Mouse (Mus musculus) midbrain, postnatal 0 days (tissue): ENCODE data around the gene Nfrkb. TPM values are rescaled to one million over a fixed set of nuclear protein-coding genes. Genes with fewer than 3 reads are reported as not detected.

Experiments
- ATAC-seq: fragments of 200-750 bp; cut with Nextera tagmentation; 2 replicates; pipeline ENCODE4 v1.8.0; 2017; ENCODE audit warnings: moderate number of reproducible peaks, mild to moderate bottlenecking, moderate TSS enrichment, moderate library complexity; ENCODE audit not compliant: low FRiP score
- DNase-seq: peaks from one replicate; pipeline ENCODE4 v3.0.0-alpha.2; 2015; ENCODE audit warnings: low spot score
- H3K27ac ChIP-seq: fragments of 300-500 bp; sonication (generic); 2 replicates; pipeline ENCODE4 v1.5.1; 2014; ENCODE audit warnings: low read depth, mild to moderate bottlenecking, low read length, mixed read lengths
- H3K27me3 ChIP-seq: fragments of 300-500 bp; sonication (generic); 2 replicates; pipeline ENCODE4 v1.6.1; 2014; ENCODE audit warnings: low read length, control low read depth, mixed read lengths; ENCODE audit not compliant: insufficient read depth
- H3K36me3 ChIP-seq: fragments of 300-500 bp; sonication (generic); 2 replicates; pipeline ENCODE4 v1.6.1; 2014; ENCODE audit warnings: low read length, control low read depth, mixed read lengths; ENCODE audit not compliant: insufficient read depth
- H3K4me1 ChIP-seq: fragments of 300-500 bp; sonication (generic); 2 replicates; pipeline ENCODE4 v1.6.1; 2014; ENCODE audit warnings: mild to moderate bottlenecking, control low read depth, antibody characterized with exemption, low read length, mixed read lengths; ENCODE audit not compliant: insufficient read depth
- H3K4me2 ChIP-seq: fragments of 300-500 bp; sonication (generic); 2 replicates; pipeline ENCODE4 v1.6.1; 2014; ENCODE audit warnings: low read depth, mild to moderate bottlenecking, low read length, mixed read lengths; ENCODE audit not compliant: poor library complexity, severe bottlenecking
- H3K4me3 ChIP-seq: fragments of 300-500 bp; sonication (generic); 2 replicates; pipeline ENCODE4 v1.5.1; 2014; ENCODE audit warnings: low read depth, mild to moderate bottlenecking, low read length, moderate library complexity
- H3K9ac ChIP-seq: fragments of 300-500 bp; sonication (generic); replicated peaks from 2 replicates; pipeline ENCODE4 v1.6.1; 2014; ENCODE audit warnings: mild to moderate bottlenecking, low read length, moderate library complexity, mixed read lengths; ENCODE audit not compliant: poor library complexity, severe bottlenecking
- H3K9me3 ChIP-seq: fragments of 300-500 bp; sonication (generic); 2 replicates; pipeline ENCODE4 v1.6.1; 2016; ENCODE audit warnings: low read length, control low read depth
- CTCF ChIP-seq: IDR thresholded peaks from 2 replicates; pipeline ENCODE4 v1.5.1; 2016; ENCODE audit warnings: antibody characterized with exemption, mild to moderate bottlenecking
- WGBS: fragments of 180-500 bp; shearing (Covaris S2); extraction: QIAGEN DNeasy Blood & Tissue Kit; methylation state at CpG from one replicate; pipeline ENCODE4 v1.1.7; 2014; 5-methylcytosine and 5-hydroxymethylcytosine counted together
- polyA plus RNA-seq: library from polyadenylated mRNA; unstranded; fragments of >200 nt; fragmentation: Nextera tagmentation; extraction: Ambion mirVana; gene quantifications from 2 replicates; pipeline ENCODE4 v1.2.1, GENCODE M21; 2015
- total RNA-seq: library from RNA; depleted of rRNA; stranded (reverse); fragments of >200 nt; gene quantifications from 2 replicates; pipeline ENCODE4 v1.2.3, GENCODE M21; 2014

The Nfrkb gene
- total and polyA plus RNA-seq, 2 experiments from 2014 or later: 24.0 to 38.1 TPM

DNA sequence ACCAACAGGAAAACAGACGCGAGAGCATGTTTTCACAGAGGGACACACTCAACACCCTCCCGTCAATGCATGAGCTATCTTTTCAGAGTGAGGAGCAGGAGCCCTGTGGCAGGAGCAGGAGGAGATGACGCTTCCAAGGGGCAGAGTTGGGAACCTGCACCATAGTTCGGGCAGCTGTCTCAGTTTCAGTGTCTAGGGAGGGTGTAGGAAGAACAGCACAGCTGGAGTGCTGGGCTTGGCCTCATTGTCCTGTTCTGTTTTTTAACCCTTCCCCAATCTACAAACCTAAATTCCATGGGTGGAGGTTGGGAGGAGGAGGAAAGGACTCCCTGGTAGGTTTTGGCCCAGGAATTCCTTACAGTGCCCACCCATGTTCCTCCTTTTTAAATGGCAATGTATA is 52.8 kb downstream of the Nfrkb start:
- WGBS: 59% methylated on average over 5 of the region's 5 CpGs

DNA sequence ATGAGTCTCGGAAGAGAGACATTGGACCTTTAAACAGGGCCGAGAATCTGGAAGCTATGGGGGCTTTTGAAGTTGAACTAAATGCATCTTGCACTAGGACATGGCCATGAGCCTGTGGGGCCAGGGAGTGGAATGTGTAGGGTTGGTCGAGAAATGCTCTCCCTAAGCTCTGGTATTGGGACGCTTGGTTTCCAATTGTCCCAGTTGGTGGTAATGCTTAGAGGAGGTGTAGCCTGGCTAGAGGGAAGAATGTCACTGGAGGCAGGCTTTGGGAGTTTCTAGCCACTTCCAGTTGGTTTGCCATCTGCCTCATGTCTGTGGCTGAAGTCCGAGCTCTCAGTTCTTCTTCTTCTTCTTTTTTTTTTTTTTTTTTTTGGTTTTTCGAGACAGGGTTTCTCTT is 53.3 kb downstream of the Nfrkb start:
- 84% methylated on average over 6 of the region's 6 CpGs for WGBS
- no peak overlapping the region for H3K4me3 ChIP-seq
- no peaks in the 10 kb centered on the region for H3K9me3 ChIP-seq
- H3K27me3 ChIP-seq: no peaks in the 10 kb centered on the region
- no peak overlapping the region for H3K27ac ChIP-seq
- H3K4me1 ChIP-seq: no peaks in the 10 kb centered on the region
- no peak for TF ChIP-seq CTCF
- H3K4me2 ChIP-seq: no peak overlapping the region
- ATAC-seq (no peak), DNase-seq (no peak)
- H3K36me3 ChIP-seq: no peaks in the 10 kb centered on the region
- no peak overlapping the region for H3K9ac ChIP-seq

More for the DNA sequence above, 52.8 kb downstream of the Nfrkb start:
- H3K27me3 ChIP-seq: no peaks in the 10 kb centered on the region
- H3K36me3 ChIP-seq: no peaks in the 10 kb centered on the region
- no peak for TF ChIP-seq CTCF
- H3K4me2 ChIP-seq: no peak overlapping the region
- DNase-seq: no peak
- no peaks in the 10 kb centered on the region for H3K4me1 ChIP-seq
- H3K9ac ChIP-seq: no peak overlapping the region
- no peaks in the 10 kb centered on the region for H3K9me3 ChIP-seq
- H3K4me3 ChIP-seq: no peak overlapping the region
- no peak for ATAC-seq
- no peak overlapping the region for H3K27ac ChIP-seq

GRCm38 (mm10) chr9:31440366-31440765 is 54.4 kb downstream of the Nfrkb start:
- TF ChIP-seq CTCF: no peak
- H3K9me3 ChIP-seq: no peaks in the 10 kb centered on the region
- H3K27me3 ChIP-seq: no peaks in the 10 kb centered on the region
- DNase-seq (no peak), ATAC-seq (no peak)
- no peak overlapping the region for H3K4me3 ChIP-seq
- no peaks in the 10 kb centered on the region for H3K36me3 ChIP-seq
- H3K9ac ChIP-seq: no peak overlapping the region
- no peak overlapping the region for H3K4me2 ChIP-seq
- WGBS: 86% methylated on average over 5 of the region's 5 CpGs
- no peak overlapping the region for H3K27ac ChIP-seq
- H3K4me1 ChIP-seq: no peaks in the 10 kb centered on the region

DNA sequence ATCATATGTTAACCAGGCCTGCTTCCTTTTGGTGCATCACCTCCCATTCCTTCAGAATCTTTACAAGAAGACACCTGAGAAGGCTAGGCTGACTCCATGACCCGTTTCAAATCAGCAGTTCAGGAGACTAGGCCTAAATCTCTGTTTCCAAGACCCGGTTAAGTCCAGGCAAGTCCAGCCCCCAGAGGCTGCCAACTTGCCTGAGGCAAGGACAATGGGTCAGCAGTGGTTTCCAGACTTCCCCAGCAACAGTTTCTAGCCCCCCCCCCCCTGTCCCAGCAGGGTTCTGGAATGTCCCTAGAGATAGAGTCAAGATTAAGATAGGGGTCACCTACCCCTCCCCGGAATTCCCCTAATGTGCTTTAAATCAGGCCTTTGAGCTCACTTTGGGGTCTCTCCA is 55.5 kb downstream of the Nfrkb start:
- no peaks in the 10 kb centered on the region for H3K36me3 ChIP-seq
- no peak overlapping the region for H3K4me3 ChIP-seq
- H3K4me2 ChIP-seq: no peak overlapping the region
- H3K9me3 ChIP-seq: no peaks in the 10 kb centered on the region
- no peak overlapping the region for H3K9ac ChIP-seq
- 78% methylated on average over 3 of the region's 3 CpGs for WGBS
- H3K27me3 ChIP-seq: no peaks in the 10 kb centered on the region
- no peak for TF ChIP-seq CTCF
- DNase-seq (no peak), ATAC-seq (no peak)
- no peak overlapping the region for H3K27ac ChIP-seq
- no peaks in the 10 kb centered on the region for H3K4me1 ChIP-seq

DNA sequence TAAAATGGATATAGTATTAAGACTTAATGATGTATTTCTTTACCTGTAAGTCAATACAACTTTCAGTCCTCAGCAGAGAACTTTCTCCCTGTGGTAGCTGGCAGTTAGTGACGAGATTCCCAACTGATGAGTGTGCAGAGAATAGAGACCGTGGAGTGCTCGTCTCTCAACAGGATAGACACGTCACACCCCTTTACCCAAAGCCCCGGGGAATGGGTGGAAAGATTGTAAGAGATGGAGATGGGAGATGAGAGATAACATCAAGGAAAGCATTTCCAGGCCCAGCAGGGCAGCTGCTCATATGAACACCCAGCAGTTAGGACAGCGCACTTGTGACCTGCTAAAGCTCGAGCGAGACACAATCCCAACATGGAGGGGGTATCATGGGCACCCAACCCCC is 58.2 kb downstream of the Nfrkb start:
- Histone ChIP-seq H3K4me3 (no peak overlapping the region), H3K9me3 (no peaks in the 10 kb centered on the region), H3K4me2 (no peak overlapping the region), H3K4me1 (no peaks in the 10 kb centered on the region), H3K36me3 (no peaks in the 10 kb centered on the region), H3K27me3 (no peaks in the 10 kb centered on the region), H3K9ac (no peak overlapping the region), H3K27ac (no peak overlapping the region)
- DNase-seq (no peak), ATAC-seq (no peak)
- TF ChIP-seq CTCF: no peak
- 84% methylated on average over 8 of the region's 8 CpGs for WGBS

DNA sequence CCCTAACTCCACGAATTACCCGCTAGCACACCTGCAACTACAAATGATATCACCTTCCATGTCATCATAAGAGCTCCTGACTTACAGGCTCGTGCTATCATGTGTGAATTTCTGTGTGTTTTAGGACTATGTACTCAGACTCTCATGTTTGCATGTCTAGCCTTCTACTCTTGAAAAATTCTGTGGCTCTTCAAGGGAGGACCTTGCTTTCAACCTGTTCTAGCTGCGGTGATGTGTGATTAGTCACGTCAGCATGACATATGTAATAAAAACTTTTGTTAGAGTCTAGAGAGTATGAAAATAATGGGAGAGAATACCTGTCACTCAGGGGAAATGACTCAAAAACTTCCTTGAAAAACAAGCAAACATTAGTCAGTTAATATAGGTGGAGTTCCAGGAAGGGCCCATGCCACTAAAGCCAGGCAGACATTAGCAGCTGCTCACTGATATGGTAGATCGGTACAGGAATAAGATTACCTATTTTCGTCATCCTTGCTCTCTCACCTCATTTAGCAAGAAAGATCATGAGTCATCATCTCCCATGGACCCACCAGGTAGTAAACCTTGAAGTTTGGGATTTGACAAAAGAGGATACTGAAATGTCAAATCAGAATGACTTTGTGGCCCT is 63.3 kb downstream of the Nfrkb start:
- H3K4me3 ChIP-seq: no peak overlapping the region
- no peaks in the 10 kb centered on the region for H3K9me3 ChIP-seq
- no peak overlapping the region for H3K4me2 ChIP-seq
- H3K4me1 ChIP-seq: no peaks in the 10 kb centered on the region
- H3K9ac ChIP-seq: no peak overlapping the region
- DNase-seq (no peak), ATAC-seq (no peak)
- 91% methylated on average over 7 of the region's 7 CpGs for WGBS
- no peaks in the 10 kb centered on the region for H3K27me3 ChIP-seq
- H3K36me3 ChIP-seq: no peaks in the 10 kb centered on the region
- TF ChIP-seq CTCF: no peak
- no peak overlapping the region for H3K27ac ChIP-seq
